Mouse (Mus musculus) urinary bladder, adult 2 months (tissue): ENCODE results near the gene Rnase1. TPM values are rescaled to one million over a fixed set of nuclear protein-coding genes. Genes with fewer than 3 reads are reported as not detected.

ENCODE experiments used
- polyA plus RNA-seq: library from polyadenylated mRNA; depleted of rRNA; stranded (reverse); fragments of >200 nt; gene quantifications from 2 replicates; pipeline ENCODE4 v1.2.3, GENCODE M21; 2012; rRNA removed

The Rnase1 gene
- polyA plus RNA-seq, 1 experiment = 0.30 TPM

Other genes starting within 250 kb of the Rnase1 start
- 1.7 and 2.5 TPM in 2 replicates for gene Klhl33, start 249.3 kb downstream of the Rnase1 start, polyA plus RNA-seq
- 75.6 and 84.0 TPM in 2 replicates for gene Osgep, start 221.9 kb downstream of the Rnase1 start, polyA plus RNA-seq
- 56.6 and 59.1 TPM in 2 replicates for gene Apex1, start 221.8 kb downstream of the Rnase1 start, polyA plus RNA-seq
- gene Pip4p1, start 215.9 kb downstream of the Rnase1 start, polyA plus RNA-seq = 79.4 and 104 TPM in 2 replicates
- 49.9 and 64.9 TPM in 2 replicates for gene Pnp, start 215.7 kb downstream of the Rnase1 start, polyA plus RNA-seq
- gene Gm49342, start 202.3 kb downstream of the Rnase1 start, polyA plus RNA-seq = 45.7 and 54.1 TPM in 2 replicates
- 2.6 and 3.7 TPM in 2 replicates for gene Pnp2, start 190.8 kb downstream of the Rnase1 start, polyA plus RNA-seq
- gene Rnase10, start 139.0 kb downstream of the Rnase1 start, polyA plus RNA-seq = 0.28 and 0.41 TPM in 2 replicates
- gene Rnase9, start 104.9 kb downstream of the Rnase1 start, polyA plus RNA-seq = not detected in 2 replicates
- not detected in 2 replicates for gene Rnase11, start 96.6 kb downstream of the Rnase1 start, polyA plus RNA-seq
- 0.32 TPM in 1 of 2 replicates, not detected in the other for gene Rnase12, start 89.1 kb downstream of the Rnase1 start, polyA plus RNA-seq
- gene Olfr750, start 72.3 kb downstream of the Rnase1 start, polyA plus RNA-seq = 0.06 TPM in 1 of 2 replicates, not detected in the other
- gene Rnase4, start 55.7 kb downstream of the Rnase1 start, polyA plus RNA-seq = 373 and 403 TPM in 2 replicates
- 60.1 and 64.0 TPM in 2 replicates for gene Ang, start 55.6 kb downstream of the Rnase1 start, polyA plus RNA-seq
- gene Eddm3b, start 32.4 kb downstream of the Rnase1 start, polyA plus RNA-seq = 0.04 and 0.06 TPM in 2 replicates
- gene Rnase6, start 22.9 kb downstream of the Rnase1 start, polyA plus RNA-seq = 7.1 and 8.3 TPM in 2 replicates
- not detected in 2 replicates for gene Rnase2b, start 15.5 kb upstream of the Rnase1 start, polyA plus RNA-seq
- gene Ang2, start 52.4 kb upstream of the Rnase1 start, polyA plus RNA-seq = not detected in 2 replicates
- gene Ear14, start 56.6 kb upstream of the Rnase1 start, polyA plus RNA-seq = not detected in 2 replicates
- gene Rnase2a, start 109.3 kb upstream of the Rnase1 start, polyA plus RNA-seq = 0.12 TPM in 1 of 2 replicates, not detected in the other
- not detected in 2 replicates for gene Gm7247, start 215.0 kb upstream of the Rnase1 start, polyA plus RNA-seq